Mouse (Mus musculus): ENCODE measurements around the gene Ppp1r14a. TPM values are rescaled to one million over a fixed set of nuclear protein-coding genes. Genes with fewer than 3 reads are reported as not detected.

Ppp1r14a gene
- total RNA-seq, 1 experiment: 10.6 TPM

- H3K27ac ChIP-seq (ENCODE audit: insufficient read depth, low read depth, low read length, poor library complexity, severe bottlenecking): 0 out of 2 replicates have a peak overlapping the region, but pooled peaks have one; percentile 56
- in situ Hi-C loops (cut with MboI; ENCODE audit: low sequenced_read_pairs in 2 of 2, unreplicated experiment in 2 of 2): no loop called here
- peak overlapping the region; percentile 45; the same call in 1 of the 2 replicates for H3K9ac ChIP-seq (ENCODE audit: insufficient read depth, low read depth, low read length, poor library complexity, severe bottlenecking)
These were observed 41.8 kb upstream of the Ppp1r14a start for GRCm38 (mm10) chr7:29247314-29247700.

GRCm38 (mm10) chr7:29247706-29248105 is 41.4 kb upstream of the Ppp1r14a start:
- in situ Hi-C loops (cut with MboI; ENCODE audit: low sequenced_read_pairs in 2 of 2, unreplicated experiment in 2 of 2): no loop called here
- Histone ChIP-seq H3K27ac (ENCODE audit: insufficient read depth, low read depth, low read length, poor library complexity, severe bottlenecking) (peak overlapping the region; percentile 56), H3K36me3 (ENCODE audit: control insufficient read depth, insufficient read depth, low read length, poor library complexity, severe bottlenecking) (peaks cover 22% of the 10 kb centered on the region; the same call in 1 of the 2 replicates), H3K4me1 (ENCODE audit: control insufficient read depth in 2 of 2, insufficient read depth in 2 of 2, low read length in 2 of 2, poor library complexity in 1 of 2) (peaks cover 0 to 17% of the 10 kb centered on the region in 2 experiments; a peak in 1 of 4 replicates), H3K4me3 (ENCODE audit: insufficient read depth in 1 of 2, low read depth in 1 of 2, low read length in 2 of 2, poor library complexity in 1 of 2, severe bottlenecking in 1 of 2) (peak overlapping the region; percentile 44 to 57), H3K9ac (ENCODE audit: insufficient read depth, low read depth, low read length, poor library complexity, severe bottlenecking) (peak overlapping the region; percentile 45), H3K9me3 (ENCODE audit: control insufficient read depth, insufficient read depth, low read depth, low read length) (no peaks in the 10 kb centered on the region)
- TF ChIP-seq MAFK (IDR thresholded peaks at IDR 0.05; ENCODE audit: insufficient read depth, low read depth, low read length) (no peak), ZC3H11A (IDR thresholded peaks at IDR 0.05; ENCODE audit: borderline replicate concordance, low read depth, low read length) (no peak), ZNF384 (IDR thresholded peaks at IDR 0.05; ENCODE audit: low read depth, low read length) (no peak), HCFC1 (IDR thresholded peaks at IDR 0.05; ENCODE audit: borderline replicate concordance, insufficient read depth, low read length) (no peak), CHD2 (IDR thresholded peaks at IDR 0.05; ENCODE audit: low read depth, low read length) (no peak)
- no peak for DNase-seq (ENCODE audit: low read depth, low spot score)

More at GRCm38 (mm10) chr7:29247314-29247700, 41.8 kb upstream of the Ppp1r14a start:
- TF ChIP-seq MAFK (IDR thresholded peaks at IDR 0.05; ENCODE audit: insufficient read depth, low read depth, low read length) (no peak), HCFC1 (IDR thresholded peaks at IDR 0.05; ENCODE audit: borderline replicate concordance, insufficient read depth, low read length) (no peak), ZC3H11A (IDR thresholded peaks at IDR 0.05; ENCODE audit: borderline replicate concordance, low read depth, low read length) (no peak), ZNF384 (IDR thresholded peaks at IDR 0.05; ENCODE audit: low read depth, low read length) (no peak), CHD2 (IDR thresholded peaks at IDR 0.05; ENCODE audit: low read depth, low read length) (no peak)
- Histone ChIP-seq H3K4me3 (ENCODE audit: insufficient read depth in 1 of 2, low read depth in 1 of 2, low read length in 2 of 2, poor library complexity in 1 of 2, severe bottlenecking in 1 of 2) (peak overlapping the region; percentile 48 to 57), H3K4me1 (ENCODE audit: control insufficient read depth in 2 of 2, insufficient read depth in 2 of 2, low read length in 2 of 2, poor library complexity in 1 of 2) (peaks cover 0 to 17% of the 10 kb centered on the region in 2 experiments; a peak in 1 of 4 replicates), H3K36me3 (ENCODE audit: control insufficient read depth, insufficient read depth, low read length, poor library complexity, severe bottlenecking) (peaks cover 22% of the 10 kb centered on the region; the same call in 1 of the 2 replicates), H3K9me3 (ENCODE audit: control insufficient read depth, insufficient read depth, low read depth, low read length) (no peaks in the 10 kb centered on the region)
- DNase-seq (ENCODE audit: low read depth, low spot score): peak; percentile 83

GRCm38 (mm10) chr7:29248261-29248841 is 40.8 kb upstream of the Ppp1r14a start, which contains the start of gene 2200002D01Rik:
Gene 2200002D01Rik (minus strand): TSS chr7:29248466.
- H3K27ac ChIP-seq (ENCODE audit: insufficient read depth, low read depth, low read length, poor library complexity, severe bottlenecking): peak within 1 kb of the TSS; percentile 56
- peak; percentile 33 for DNase-seq (ENCODE audit: low read depth, low spot score)
- H3K4me1 ChIP-seq (ENCODE audit: control insufficient read depth in 2 of 2, insufficient read depth in 2 of 2, low read length in 2 of 2, poor library complexity in 1 of 2): peaks cover 0 to 20% of the 10 kb centered on the region in 2 experiments; a peak in 1 of 4 replicates
- no peaks in the 10 kb centered on the region for H3K9me3 ChIP-seq (ENCODE audit: control insufficient read depth, insufficient read depth, low read depth, low read length)
- peak within 1 kb of the TSS; percentile 48 to 57 for H3K4me3 ChIP-seq (ENCODE audit: insufficient read depth in 1 of 2, low read depth in 1 of 2, low read length in 2 of 2, poor library complexity in 1 of 2, severe bottlenecking in 1 of 2)
- peak within 1 kb of the TSS; percentile 45 for H3K9ac ChIP-seq (ENCODE audit: insufficient read depth, low read depth, low read length, poor library complexity, severe bottlenecking)
- in situ Hi-C loops (cut with MboI; ENCODE audit: low sequenced_read_pairs in 2 of 2, unreplicated experiment in 2 of 2): no loop called here
- TF ChIP-seq MAFK (IDR thresholded peaks at IDR 0.05; ENCODE audit: insufficient read depth, low read depth, low read length) (no peak), HCFC1 (IDR thresholded peaks at IDR 0.05; ENCODE audit: borderline replicate concordance, insufficient read depth, low read length) (no peak)
- peaks cover 22% of the 10 kb centered on the region; the same call in 1 of the 2 replicates for H3K36me3 ChIP-seq (ENCODE audit: control insufficient read depth, insufficient read depth, low read length, poor library complexity, severe bottlenecking)

- no peak overlapping the region for H3K9ac ChIP-seq (ENCODE audit: insufficient read depth, low read depth, low read length, poor library complexity, severe bottlenecking)
- peaks cover 15% of the 10 kb centered on the region for H3K36me3 ChIP-seq (ENCODE audit: control insufficient read depth, insufficient read depth, low read length, poor library complexity, severe bottlenecking)
- H3K4me1 ChIP-seq (ENCODE audit: control insufficient read depth in 2 of 2, insufficient read depth in 2 of 2, low read length in 2 of 2, poor library complexity in 1 of 2): peaks cover 0 to 16% of the 10 kb centered on the region in 2 experiments; a peak in 1 of 4 replicates
- no peak overlapping the region for H3K4me3 ChIP-seq (ENCODE audit: insufficient read depth in 1 of 2, low read depth in 1 of 2, low read length in 2 of 2, poor library complexity in 1 of 2, severe bottlenecking in 1 of 2)
- no peak overlapping the region for H3K27ac ChIP-seq (ENCODE audit: insufficient read depth, low read depth, low read length, poor library complexity, severe bottlenecking)
- in situ Hi-C loops (cut with MboI; ENCODE audit: low sequenced_read_pairs in 2 of 2, unreplicated experiment in 2 of 2): no loop called here
- TF ChIP-seq ZC3H11A (IDR thresholded peaks at IDR 0.05; ENCODE audit: borderline replicate concordance, low read depth, low read length) (no peak), HCFC1 (IDR thresholded peaks at IDR 0.05; ENCODE audit: borderline replicate concordance, insufficient read depth, low read length) (no peak), MAFK (IDR thresholded peaks at IDR 0.05; ENCODE audit: insufficient read depth, low read depth, low read length) (no peak), ZNF384 (IDR thresholded peaks at IDR 0.05; ENCODE audit: low read depth, low read length) (no peak), CHD2 (IDR thresholded peaks at IDR 0.05; ENCODE audit: low read depth, low read length) (no peak)
- no peaks in the 10 kb centered on the region for H3K9me3 ChIP-seq (ENCODE audit: control insufficient read depth, insufficient read depth, low read depth, low read length)
- DNase-seq (ENCODE audit: low read depth, low spot score): no peak
These were observed 37.9 kb upstream of the Ppp1r14a start for GRCm38 (mm10) chr7:29251166-29251565.
